Mouse (Mus musculus) A20 (cell line): Measurements from ENCODE around the gene Dapk2.

Experiments used
- DNase-seq: peaks from one replicate; pipeline ENCODE4 v3.0.0-alpha.2; 2011; ENCODE audit warnings: low read depth, low spot score

The Dapk2 gene

GRCm38 (mm10) chr9:66231820-66232479 lies 73.9 kb downstream of the Dapk2 start:
- DNase-seq = no peak

GRCm38 (mm10) chr9:66236615-66237014 lies 78.6 kb downstream of the Dapk2 start:
- DNase-seq = no peak

- no peak for DNase-seq
Measured at GRCm38 (mm10) chr9:66237742-66238141, 79.7 kb downstream of the Dapk2 start.

GRCm38 (mm10) chr9:66239173-66239572 lies 81.2 kb downstream of the Dapk2 start:
- DNase-seq = no peak

- DNase-seq = no peak
Measured at GRCm38 (mm10) chr9:66239691-66240090, 81.7 kb downstream of the Dapk2 start.

- no peak for DNase-seq
Measured at GRCm38 (mm10) chr9:66240493-66240892, 82.5 kb downstream of the Dapk2 start.

GRCm38 (mm10) chr9:66240991-66241390 lies 83.0 kb downstream of the Dapk2 start:
- DNase-seq = peak; percentile 49

- no peak for DNase-seq
Measured at GRCm38 (mm10) chr9:66241722-66242121, 83.7 kb downstream of the Dapk2 start.

- DNase-seq = no peak
Measured at GRCm38 (mm10) chr9:66243240-66243639, 85.2 kb downstream of the Dapk2 start.

- no peak for DNase-seq
Measured at GRCm38 (mm10) chr9:66244079-66244478, 86.1 kb downstream of the Dapk2 start.

- DNase-seq = no peak
Measured at GRCm38 (mm10) chr9:66245707-66246106, 87.7 kb downstream of the Dapk2 start.

GRCm38 (mm10) chr9:66249281-66249680 lies 91.3 kb downstream of the Dapk2 start:
- DNase-seq = no peak

GRCm38 (mm10) chr9:66251159-66251691 lies 93.2 kb downstream of the Dapk2 start:
- DNase-seq = no peak

GRCm38 (mm10) chr9:66261741-66262140 lies 103.7 kb downstream of the Dapk2 start:
- no peak for DNase-seq

- no peak for DNase-seq
Measured at GRCm38 (mm10) chr9:66263701-66264100, 105.7 kb downstream of the Dapk2 start.

GRCm38 (mm10) chr9:66265645-66266044 lies 107.6 kb downstream of the Dapk2 start:
- DNase-seq = peak; percentile 26

GRCm38 (mm10) chr9:66266237-66267170 lies 108.5 kb downstream of the Dapk2 start:
- DNase-seq = no peak

GRCm38 (mm10) chr9:66268804-66269203 lies 110.8 kb downstream of the Dapk2 start:
- no peak for DNase-seq

- DNase-seq = no peak
Measured at GRCm38 (mm10) chr9:66270038-66270437, 112.0 kb downstream of the Dapk2 start.

GRCm38 (mm10) chr9:66271726-66272125 lies 113.7 kb downstream of the Dapk2 start:
- DNase-seq = no peak

GRCm38 (mm10) chr9:66273632-66274031 lies 115.6 kb downstream of the Dapk2 start:
- no peak for DNase-seq

- DNase-seq = no peak
Measured at GRCm38 (mm10) chr9:66274657-66275056, 116.6 kb downstream of the Dapk2 start.
